Comparison of ENCODE assay signal across 35 mouse cellular contexts in genomic region chr7:24172191-24172590, GRCm38 (mm10). TPM values are rescaled to one million over a fixed set of nuclear protein-coding genes. Genes with fewer than 3 reads are reported as not detected.
"Had no signal": no experiment of that assay in that cellular context is flagged by ENCODE, and none has a peak within 500 bp of the region (broad histone marks: within the 10 kb centered on the region; RNA-seq: fewer than 3 reads in every experiment).

No protein-coding gene starts in this region.

- H3K27me3 ChIP-seq: heart, embryonic 12.5 days; heart, embryonic 13.5 days; heart, embryonic 15.5 days; hindbrain, embryonic 12.5 days; hindbrain, embryonic 13.5 days; hindbrain, embryonic 15.5 days; intestine, embryonic 15.5 days; kidney, embryonic 15.5 days had no signal

- H3K9me3 ChIP-seq: heart, embryonic 10.5 days; heart, embryonic 12.5 days; heart, embryonic 13.5 days; heart, embryonic 15.5 days; hindbrain, embryonic 12.5 days; hindbrain, embryonic 13.5 days; hindbrain, embryonic 15.5 days; intestine, embryonic 15.5 days; kidney, embryonic 15.5 days had no signal

- ATAC-seq: hindbrain, embryonic 16.5 days; hindbrain, postnatal 0 days; inflammation-experienced regulatory T-cells, adult 6 months; intestine, embryonic 15.5 days; intestine, embryonic 16.5 days; intestine, postnatal 0 days had no signal

- H3K9ac ChIP-seq: heart, embryonic 12.5 days; heart, embryonic 13.5 days; heart, embryonic 15.5 days; hindbrain, embryonic 12.5 days; hindbrain, embryonic 13.5 days; hindbrain, embryonic 14.5 days; hindbrain, embryonic 15.5 days; intestine, embryonic 15.5 days; kidney, embryonic 15.5 days had no signal

- H3K4me2 ChIP-seq: heart, embryonic 12.5 days; heart, embryonic 13.5 days; heart, embryonic 15.5 days; hindbrain, embryonic 12.5 days; hindbrain, embryonic 13.5 days; hindbrain, embryonic 14.5 days; hindbrain, embryonic 15.5 days; intestine, embryonic 15.5 days; kidney, embryonic 15.5 days had no signal

- DNase-seq: heart, postnatal 10 days; heart, postnatal 14 days; heart, postnatal 36 days; heart, postnatal 4 days; kidney, adult 11 months; kidney, adult 18-20 months; kidney, adult 2 months; kidney, adult 8-10 months; kidney, adult 9 months; kidney, postnatal 10 days; kidney, postnatal 14 days; kidney, postnatal 25 days; kidney, postnatal 36 days; kidney, postnatal 4 days; layer of hippocampus, adult 9-11 months had no signal

- H3K4me1 ChIP-seq: heart, embryonic 10.5 days; heart, embryonic 12.5 days; hindbrain, embryonic 12.5 days had no signal

- H3K27ac ChIP-seq: heart, embryonic 10.5 days; heart, embryonic 13.5 days; heart, embryonic 15.5 days; hindbrain, embryonic 10.5 days; hindbrain, embryonic 12.5 days; hindbrain, embryonic 13.5 days; hindbrain, embryonic 14.5 days; hindbrain, embryonic 15.5 days; hindbrain, postnatal 0 days; intestine, embryonic 15.5 days; kidney, embryonic 15.5 days; kidney, postnatal 0 days; layer of hippocampus, adult 2 months; left cerebral cortex, adult 2 months had no signal

- H3K4me3 ChIP-seq: heart, embryonic 10.5 days; heart, embryonic 12.5 days; heart, embryonic 13.5 days; heart, embryonic 15.5 days; hindbrain, embryonic 10.5 days; hindbrain, embryonic 12.5 days; hindbrain, embryonic 13.5 days; hindbrain, embryonic 15.5 days; intestine, embryonic 15.5 days; kidney, embryonic 15.5 days; layer of hippocampus, adult 2 months; left cerebral cortex, adult 2 months had no signal

- H3K36me3 ChIP-seq: heart, embryonic 10.5 days; heart, embryonic 12.5 days; heart, embryonic 13.5 days; heart, embryonic 15.5 days; hindbrain, embryonic 10.5 days; hindbrain, embryonic 12.5 days; hindbrain, embryonic 13.5 days; hindbrain, embryonic 15.5 days; intestine, embryonic 15.5 days; kidney, embryonic 15.5 days had no signal

RNA-seq across cellular contexts. Expression of gene Zfp114, which starts 2.7 kb away (rescaled TPM):
- polyA plus RNA-seq: large intestine, adult 2 months had no signal
